Mouse (Mus musculus) ES-Bruce4 (cell line): Measurements from ENCODE around the gene Lce1e. TPM values are rescaled to one million over a fixed set of nuclear protein-coding genes. Genes with fewer than 3 reads are reported as not detected.

Source experiments
- H3K27ac ChIP-seq: 2 replicates; pipeline ENCODE4 v1.5.1; 2012; ENCODE audit warnings: low read length, inconsistent platforms; ENCODE audit not compliant: insufficient read depth
- H3K27me3 ChIP-seq: 2 replicates; pipeline ENCODE4 v1.6.1; 2012; ENCODE audit warnings: mild to moderate bottlenecking, low read length, inconsistent platforms; ENCODE audit not compliant: control insufficient read depth, poor library complexity, insufficient read depth, severe bottlenecking
- H3K36me3 ChIP-seq: 2 replicates; pipeline ENCODE4 v1.6.1; 2012; ENCODE audit warnings: inconsistent platforms, mild to moderate bottlenecking, low read length, moderate library complexity; ENCODE audit not compliant: control insufficient read depth, poor library complexity, insufficient read depth, severe bottlenecking
- H3K4me1 ChIP-seq: one replicate; pipeline ENCODE4 v1.8.1; 2011; ENCODE audit warnings: low read length; ENCODE audit not compliant: control insufficient read depth, insufficient read depth
- H3K4me3 ChIP-seq: 2 replicates; pipeline ENCODE4 v1.5.1; 2011; ENCODE audit warnings: low read depth, mild to moderate bottlenecking, low read length
- H3K9ac ChIP-seq: 2 replicates; pipeline ENCODE4 v1.6.1; 2012; ENCODE audit warnings: low read depth, mild to moderate bottlenecking, inconsistent platforms; ENCODE audit not compliant: poor library complexity, severe bottlenecking
- H3K9me3 ChIP-seq: replicated peaks from 2 replicates; pipeline ENCODE4 v1.6.1; 2012; ENCODE audit warnings: mild to moderate bottlenecking, low read length, inconsistent platforms; ENCODE audit not compliant: control insufficient read depth, poor library complexity, insufficient read depth, severe bottlenecking
- CTCF ChIP-seq: IDR thresholded peaks from one replicate; pipeline ENCODE4 v1.8.1; 2011; ENCODE audit warnings: low read depth, low read length
- EP300 ChIP-seq: IDR thresholded peaks from 2 replicates; pipeline ENCODE4 v1.6.1; 2011; ENCODE audit warnings: low read depth, low read length; ENCODE audit not compliant: insufficient read depth
- POLR2A ChIP-seq: IDR thresholded peaks from one replicate; pipeline ENCODE4 v1.8.1; 2011; ENCODE audit warnings: low read length; ENCODE audit not compliant: insufficient read depth
- polyA plus RNA-seq: library from polyadenylated mRNA; stranded (reverse); fragments of >200 nt; gene quantifications from 2 replicates; pipeline ENCODE4 v1.2.4, GENCODE M21; 2011; ENCODE audit warnings: low read depth; ENCODE audit not compliant: missing spikeins, insufficient read depth, insufficient read length

The Lce1e gene
- polyA plus RNA-seq, 1 experiment = not detected

DNA sequence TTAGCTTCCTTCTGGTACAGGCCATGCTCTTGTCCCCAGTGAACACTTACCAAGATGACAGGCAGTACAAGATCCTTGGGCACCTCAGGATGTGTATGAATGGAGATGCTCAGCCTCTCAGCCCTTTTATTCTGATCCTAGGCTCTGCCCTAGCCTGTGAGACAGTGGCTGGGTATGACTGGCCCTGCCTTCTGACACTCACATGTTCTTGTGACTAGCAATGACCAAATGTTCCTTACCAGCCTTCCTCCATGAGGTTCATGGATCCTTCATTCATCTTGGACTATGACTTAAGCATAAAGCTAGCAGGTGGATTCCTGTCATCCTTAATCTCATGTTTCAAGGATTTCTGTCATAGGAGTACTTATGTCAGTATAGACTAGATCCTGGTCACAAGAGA lies 38.7 kb downstream of the Lce1e start, which contains the start of gene Lce1a2:
TSS of gene Lce1a2 (minus strand) at position 101 of the 400 bp plus-strand sequence.
- no peaks in the 10 kb centered on the region; the same call in 1 of the 2 replicates for H3K27me3 ChIP-seq

More for the DNA sequence above, 38.7 kb downstream of the Lce1e start, which contains the start of gene Lce1a2:
- Histone ChIP-seq H3K4me3 (no peak within 1 kb of the TSS), H3K9me3 (no peaks in the 10 kb centered on the region), H3K27ac (no peak within 1 kb of the TSS), H3K4me1 (no peaks in the 10 kb centered on the region), H3K36me3 (no peaks in the 10 kb centered on the region), H3K9ac (no peak within 1 kb of the TSS)
- TF ChIP-seq EP300 (no peak), POLR2A (no peak), CTCF (no peak)

Other genes starting within 250 kb of the Lce1e start
- 1.5 TPM in 1 of 2 replicates, not detected in the other for gene Sprr1a, start 223.2 kb downstream of the Lce1e start, polyA plus RNA-seq
- gene Sprr4, start 208.6 kb downstream of the Lce1e start, polyA plus RNA-seq = not detected in 2 replicates
- gene 2310046K23Rik, start 174.6 kb downstream of the Lce1e start, polyA plus RNA-seq = not detected in 2 replicates
- gene Ivl, start 135.3 kb downstream of the Lce1e start, polyA plus RNA-seq = not detected in 2 replicates
- gene Smcp, start 120.1 kb downstream of the Lce1e start, polyA plus RNA-seq = not detected in 2 replicates
- not detected in 2 replicates for gene 2210017I01Rik, start 101.6 kb downstream of the Lce1e start, polyA plus RNA-seq
- not detected in 2 replicates for gene Lce6a, start 87.4 kb downstream of the Lce1e start, polyA plus RNA-seq
- not detected in 2 replicates for gene Lce1a1, start 60.8 kb downstream of the Lce1e start, polyA plus RNA-seq
- not detected in 2 replicates for gene Lce1b, start 52.1 kb downstream of the Lce1e start, polyA plus RNA-seq
- not detected in 2 replicates for gene Lce1a2, start 38.8 kb downstream of the Lce1e start, polyA plus RNA-seq
- not detected in 2 replicates for gene Lce1c, start 29.8 kb downstream of the Lce1e start, polyA plus RNA-seq
- not detected in 2 replicates for gene Lce1d, start 21.9 kb downstream of the Lce1e start, polyA plus RNA-seq
- gene Lce1f, start 11.3 kb upstream of the Lce1e start, polyA plus RNA-seq = not detected in 2 replicates
- not detected in 2 replicates for gene Gm38119, start 30.0 kb upstream of the Lce1e start, polyA plus RNA-seq
- gene Lce1g, start 43.3 kb upstream of the Lce1e start, polyA plus RNA-seq = not detected in 2 replicates
- gene Lce1h, start 56.0 kb upstream of the Lce1e start, polyA plus RNA-seq = not detected in 2 replicates
- not detected in 2 replicates for gene Lce1i, start 69.8 kb upstream of the Lce1e start, polyA plus RNA-seq
- gene Lce1j, start 81.4 kb upstream of the Lce1e start, polyA plus RNA-seq = not detected in 2 replicates
- gene Lce1k, start 98.8 kb upstream of the Lce1e start, polyA plus RNA-seq = not detected in 2 replicates
- gene Kprp, start 118.2 kb upstream of the Lce1e start, polyA plus RNA-seq = not detected in 2 replicates
- not detected in 2 replicates for gene Lce1l, start 142.2 kb upstream of the Lce1e start, polyA plus RNA-seq
- not detected in 2 replicates for gene 2310050C09Rik, start 161.1 kb upstream of the Lce1e start, polyA plus RNA-seq
- not detected in 2 replicates for gene Lce3a, start 217.2 kb upstream of the Lce1e start, polyA plus RNA-seq
- not detected in 2 replicates for gene Lce3b, start 223.9 kb upstream of the Lce1e start, polyA plus RNA-seq
- gene Lce3c, start 235.4 kb upstream of the Lce1e start, polyA plus RNA-seq = not detected in 2 replicates
- gene Lce3d, start 248.3 kb upstream of the Lce1e start, polyA plus RNA-seq = not detected in 2 replicates